Mouse (Mus musculus) spleen, adult 18-20 months (tissue): ENCODE results near the gene Mrgprf.

ENCODE experiments used
- DNase-seq, 2 experiments: peaks; one replicate each; pipeline ENCODE4 v3.0.0; 2022; ENCODE audit warnings: mixed read lengths in 2 of 2

The Mrgprf gene

DNA sequence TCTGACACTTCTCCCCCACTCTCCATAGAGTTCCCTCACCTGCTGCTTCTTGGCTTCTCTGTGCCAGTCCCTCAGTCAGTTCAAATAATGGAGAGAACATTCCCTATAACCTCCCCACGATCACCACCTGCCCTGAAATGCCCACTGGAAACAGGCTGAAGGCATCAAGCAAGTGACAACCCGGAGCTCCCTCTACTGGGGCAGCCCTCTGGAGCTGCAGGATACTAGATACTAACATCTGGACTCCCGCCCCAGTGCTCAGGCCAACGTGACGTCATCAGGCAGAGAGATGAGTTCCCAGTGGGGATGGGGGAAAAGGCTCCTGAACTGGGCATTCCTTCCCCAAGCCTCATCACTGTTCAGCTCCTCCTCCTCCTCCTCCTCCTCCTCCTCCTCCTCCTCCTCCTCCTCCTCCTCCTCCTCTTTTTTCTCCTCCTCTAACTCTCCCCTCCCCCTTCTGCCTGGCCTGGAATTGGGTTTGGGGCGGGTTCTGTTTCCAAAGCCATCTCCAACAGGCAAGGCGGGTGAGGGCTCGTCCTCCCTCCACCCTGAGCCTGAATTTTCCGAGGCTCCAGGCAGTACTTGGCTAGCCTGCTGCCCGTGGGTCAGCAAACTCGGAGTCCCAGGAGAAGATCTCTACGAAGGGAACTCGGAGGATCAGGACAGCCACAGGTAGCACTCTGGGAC, at the start of gene Mrgprf:
Mrgprf (plus strand) TSS at position 508 of the 687 bp plus-strand sequence.
- DNase-seq = no peak

DNA sequence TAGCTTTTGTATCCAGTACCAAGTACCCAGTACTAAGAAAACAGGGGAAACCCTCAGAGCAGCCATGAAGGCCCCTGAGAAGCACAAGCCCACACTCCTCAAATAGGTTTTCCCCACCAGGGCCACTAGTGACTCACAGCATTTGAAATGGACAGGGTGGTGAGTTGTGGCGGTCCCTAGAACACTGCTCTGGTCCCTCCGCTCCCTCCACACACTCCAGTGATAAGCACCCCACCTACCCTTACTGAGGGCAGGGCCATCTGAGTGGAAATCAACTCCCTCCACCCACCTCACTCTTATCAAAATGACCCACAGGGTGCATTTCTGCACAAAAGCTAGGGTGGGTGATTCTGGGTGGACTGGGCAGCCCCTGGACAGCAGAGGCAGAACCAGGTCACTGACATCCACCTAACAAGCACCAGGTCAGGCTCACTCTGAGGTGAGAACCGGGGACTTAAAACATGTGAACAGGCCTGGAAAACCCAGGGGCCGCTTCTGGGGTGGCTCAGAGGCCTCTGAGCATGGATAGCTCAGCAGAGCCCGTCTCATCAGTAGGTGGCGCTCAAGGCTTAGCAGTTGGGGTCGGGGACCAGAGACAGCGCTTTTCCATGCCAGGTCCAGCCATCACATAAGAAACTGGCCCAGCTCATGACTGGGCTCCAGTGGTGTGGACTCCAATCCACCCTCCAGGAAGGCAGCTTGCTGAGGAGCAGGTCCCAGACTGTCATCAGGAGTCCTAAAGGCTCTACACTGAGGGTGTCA, 47.7 kb upstream of the Mrgprf start:
- peak; percentile 27 to 67 for DNase-seq

DNA sequence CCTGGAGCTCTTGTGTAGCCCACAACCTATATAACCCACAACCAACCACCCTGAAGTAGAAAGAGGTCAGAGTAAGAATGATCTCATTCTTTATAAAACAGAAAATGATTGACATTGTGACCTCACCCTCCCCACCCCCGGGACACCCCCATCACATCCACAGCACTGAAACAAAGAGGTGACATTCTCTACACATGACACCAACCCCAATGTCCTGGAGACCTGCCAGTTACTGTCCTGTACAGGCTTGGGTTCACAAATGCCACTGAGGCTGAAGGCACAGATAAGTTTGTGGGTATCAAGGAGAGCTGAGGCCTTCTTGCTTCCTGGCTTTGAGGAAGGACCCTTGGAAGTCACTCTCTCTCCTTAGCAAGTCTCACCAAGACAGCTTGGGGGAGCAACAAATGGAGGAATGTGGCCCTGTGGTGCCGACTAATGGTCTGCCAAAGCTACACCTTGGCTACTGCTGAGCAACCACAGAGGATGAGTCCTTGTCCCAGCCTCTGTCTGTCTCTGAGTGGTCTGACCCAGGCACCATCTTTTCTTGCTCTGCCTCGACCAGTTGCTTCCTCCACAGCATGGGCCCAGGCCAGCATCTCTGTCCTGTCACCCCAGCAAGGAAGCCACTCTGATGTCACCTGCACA, 46.5 kb upstream of the Mrgprf start:
- no peak for DNase-seq

DNA sequence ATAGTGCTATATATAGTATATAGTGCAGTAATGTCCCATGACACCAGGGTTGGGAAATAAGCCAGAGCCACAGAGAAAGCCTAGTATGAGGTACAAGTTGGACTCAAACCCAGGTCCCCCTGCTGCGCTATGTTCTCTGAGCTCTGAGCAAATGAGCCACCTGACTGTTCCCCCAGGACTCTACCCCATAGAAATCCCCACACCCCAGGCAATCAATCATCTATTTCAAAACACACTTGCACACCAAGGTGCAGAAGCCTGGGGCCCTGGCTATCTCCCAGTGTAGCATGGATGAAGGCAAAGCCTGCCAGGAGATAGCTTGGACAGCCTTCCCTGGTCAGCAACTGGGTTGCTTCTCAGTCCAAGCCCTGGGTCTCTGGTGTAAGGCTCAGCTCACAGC, 44.5 kb upstream of the Mrgprf start:
- DNase-seq = no peak

DNA sequence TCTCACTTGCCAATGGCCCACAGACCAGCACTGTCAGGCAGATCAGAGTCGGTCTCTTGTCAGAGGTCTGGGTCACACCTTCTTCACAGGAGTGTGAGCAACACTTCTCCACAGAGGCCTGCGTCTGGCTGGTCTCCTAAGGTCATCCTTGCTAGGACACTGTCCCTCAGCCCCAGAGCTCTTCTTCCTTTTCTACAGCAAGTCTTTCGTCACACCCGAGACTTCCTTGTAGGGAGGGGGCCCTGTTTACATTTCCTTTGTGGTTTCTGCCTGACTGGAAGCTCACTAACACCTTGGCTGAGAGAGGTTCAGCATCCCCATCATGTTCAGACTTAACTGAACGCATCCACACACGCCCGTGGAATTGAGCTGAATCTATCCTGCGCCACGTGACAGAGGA, 36.4 kb upstream of the Mrgprf start:
- no peak for DNase-seq

DNA sequence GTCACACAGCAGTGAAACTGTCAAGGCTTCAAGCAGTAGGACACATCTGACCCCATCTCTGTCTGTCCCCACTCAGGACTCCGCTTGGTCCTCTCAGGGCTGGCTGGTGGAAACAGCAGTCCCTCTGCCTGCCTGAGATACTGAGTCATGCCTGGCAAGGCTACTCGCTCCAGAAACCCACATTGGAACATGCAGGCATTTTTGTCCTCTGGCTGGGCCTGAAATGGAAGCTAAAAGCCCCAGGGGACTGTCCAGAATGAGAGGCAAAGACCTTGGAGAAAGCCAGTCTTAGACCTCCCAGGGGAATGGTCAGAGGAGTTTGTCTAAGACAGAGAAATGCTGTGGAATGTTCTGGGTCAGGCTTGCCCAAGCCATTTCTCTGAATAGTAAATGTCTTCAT, 34.6 kb upstream of the Mrgprf start:
- DNase-seq = no peak

DNA sequence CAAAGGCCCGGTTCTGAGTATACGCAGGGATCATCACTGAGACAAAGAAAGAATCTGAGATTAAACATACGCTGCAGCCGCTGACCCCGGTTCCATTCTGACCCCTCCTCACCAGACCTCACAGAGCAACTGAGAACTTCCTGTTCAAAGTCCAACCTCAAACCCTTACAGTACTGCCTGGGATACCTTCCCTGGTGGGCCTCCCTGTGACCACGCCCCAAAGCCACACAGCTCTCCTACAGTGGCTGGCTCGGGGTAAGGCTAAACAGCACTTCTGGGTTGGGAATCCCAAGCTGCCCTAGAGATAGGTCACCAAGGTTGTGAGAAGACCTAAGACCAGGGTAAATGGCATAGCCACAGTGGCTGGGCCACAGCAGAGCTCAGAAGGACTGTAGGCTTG, 31.7 kb upstream of the Mrgprf start:
- no peak for DNase-seq

DNA sequence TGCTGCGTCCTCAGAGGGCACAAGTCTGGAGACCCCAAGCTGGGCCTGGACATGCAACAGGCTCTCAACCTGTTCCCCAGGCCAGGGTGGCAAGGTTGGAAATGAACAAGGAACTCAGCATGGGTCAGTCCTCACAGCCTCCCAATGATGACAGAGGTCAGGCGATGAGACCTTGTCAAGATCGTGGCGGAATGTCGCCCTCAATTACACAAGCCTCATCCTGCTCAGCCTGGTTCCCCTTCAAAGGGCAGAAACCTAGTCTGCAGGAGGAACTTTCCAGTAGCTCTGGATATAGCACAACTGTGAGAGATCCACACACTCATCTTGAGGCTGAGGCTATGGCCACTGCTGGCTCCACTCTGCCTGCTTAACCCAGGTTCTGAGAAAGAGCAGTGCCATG, 29.7 kb upstream of the Mrgprf start:
- no peak for DNase-seq

DNA sequence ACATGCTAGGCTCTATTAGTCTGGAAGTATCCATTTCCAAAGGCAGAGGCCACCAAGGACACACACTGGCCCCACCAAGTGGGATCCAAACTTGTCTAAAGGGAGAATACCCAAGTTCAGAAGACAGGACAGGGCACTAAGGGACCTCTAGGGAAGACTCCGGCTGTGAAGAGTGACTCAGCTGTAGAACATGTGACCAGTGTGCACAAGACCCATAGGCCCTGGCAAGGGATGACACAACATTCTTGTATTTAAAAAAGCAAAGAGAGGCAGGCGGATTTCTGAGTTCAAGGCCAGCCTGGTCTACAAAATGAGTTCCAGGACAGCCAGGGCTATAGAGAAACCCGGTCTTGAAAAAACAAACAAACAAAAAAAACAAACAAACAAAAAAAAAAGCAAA, 25.1 kb upstream of the Mrgprf start:
- DNase-seq = no peak

DNA sequence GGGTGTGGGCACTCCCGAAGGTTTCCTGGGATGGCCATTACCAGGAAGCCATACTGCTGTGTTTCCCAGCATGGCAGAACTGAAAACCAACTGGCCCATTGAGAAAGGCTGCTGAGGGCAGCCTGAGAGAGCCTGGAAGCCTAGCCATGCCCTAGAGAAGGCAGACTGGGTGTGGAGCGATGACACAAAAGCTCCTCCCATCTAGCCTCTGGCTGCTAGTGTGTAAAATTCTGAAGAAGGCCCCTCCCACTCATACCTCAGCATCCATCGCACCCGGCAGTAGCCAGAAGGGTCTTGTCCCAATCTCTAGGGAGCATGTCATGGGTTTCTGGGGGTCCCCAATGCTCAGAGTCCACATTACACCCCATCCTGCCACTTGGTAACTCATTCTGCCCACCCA, 19.2 kb upstream of the Mrgprf start:
- DNase-seq = no peak

DNA sequence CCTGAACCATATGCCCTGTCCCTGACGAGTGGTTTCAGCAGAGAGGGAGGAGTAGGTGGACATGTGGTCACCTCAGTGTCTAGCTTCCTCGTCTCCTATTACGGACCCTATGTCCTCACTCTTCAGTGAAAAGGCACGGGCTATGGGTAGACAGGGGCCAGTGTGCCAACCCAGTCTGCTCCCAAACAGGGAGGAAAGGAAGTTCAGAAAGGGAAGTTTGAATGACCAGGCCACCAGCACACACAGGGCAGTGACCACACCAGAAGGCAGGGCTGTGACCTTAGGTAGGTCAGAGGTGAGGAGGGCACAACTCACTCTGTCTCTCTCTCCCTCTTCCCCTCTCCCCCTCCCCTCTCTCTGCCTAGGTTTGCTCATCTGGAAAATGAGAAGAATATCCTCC, 17.6 kb upstream of the Mrgprf start:
- no peak for DNase-seq

DNA sequence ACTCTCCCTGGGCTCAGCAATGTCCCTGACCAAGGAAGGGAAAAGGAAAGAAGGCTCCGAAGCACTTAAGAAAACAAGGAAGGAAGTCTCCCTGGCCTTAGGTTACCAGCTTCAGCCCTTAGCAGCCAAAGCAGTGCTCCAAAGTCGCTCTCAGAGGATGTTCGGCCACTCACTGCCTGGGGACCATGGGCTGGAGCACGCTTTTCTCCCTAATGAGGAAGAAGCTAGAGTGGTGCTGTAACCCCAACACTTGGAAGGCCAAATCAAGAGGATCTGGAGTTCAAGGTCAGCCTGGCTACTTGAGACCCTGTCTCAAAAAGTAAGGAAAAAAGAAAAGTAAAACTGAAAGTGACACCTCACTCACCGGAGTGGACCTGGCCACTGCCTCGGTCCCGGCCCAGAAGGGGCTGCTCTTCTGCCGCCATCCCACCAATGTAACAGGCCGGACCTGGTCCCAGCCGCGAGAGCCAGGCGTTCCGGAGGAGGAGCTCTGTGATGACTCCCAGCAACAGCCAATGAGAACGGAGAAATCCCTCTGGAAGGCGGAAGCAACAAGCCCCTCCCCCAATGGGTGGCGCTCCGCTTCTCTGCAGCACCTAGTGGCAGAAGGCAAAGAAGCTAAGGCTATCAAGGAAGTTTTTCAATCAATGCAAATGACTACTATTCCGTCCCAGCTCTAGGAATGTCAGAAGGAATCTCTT, 17.0 kb upstream of the Mrgprf start, which contains the start of gene Tpcn2:
Tpcn2 (minus strand) TSS at position 525 of the 701 bp plus-strand sequence.
- DNase-seq = peak; percentile 81 to 88

DNA sequence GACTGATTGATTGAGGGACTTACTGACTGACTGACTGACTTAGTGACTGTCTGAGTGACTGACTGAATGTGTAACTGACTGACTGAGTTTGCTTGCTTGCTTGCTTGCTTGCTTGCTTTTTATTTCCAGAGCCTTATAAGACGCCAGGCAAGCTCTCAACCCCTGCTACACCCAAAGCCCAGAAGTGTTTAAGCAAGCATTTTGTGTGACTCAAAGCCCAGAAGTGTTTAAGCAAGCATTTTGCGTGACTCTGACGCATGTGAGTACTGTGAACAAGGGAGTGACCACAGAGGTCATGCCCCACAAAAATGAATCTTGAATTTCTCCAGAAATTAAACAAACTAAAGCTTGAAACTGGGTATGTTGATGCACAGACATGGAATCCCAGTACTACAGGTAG, 16.3 kb upstream of the Mrgprf start:
- no peak for DNase-seq

DNA sequence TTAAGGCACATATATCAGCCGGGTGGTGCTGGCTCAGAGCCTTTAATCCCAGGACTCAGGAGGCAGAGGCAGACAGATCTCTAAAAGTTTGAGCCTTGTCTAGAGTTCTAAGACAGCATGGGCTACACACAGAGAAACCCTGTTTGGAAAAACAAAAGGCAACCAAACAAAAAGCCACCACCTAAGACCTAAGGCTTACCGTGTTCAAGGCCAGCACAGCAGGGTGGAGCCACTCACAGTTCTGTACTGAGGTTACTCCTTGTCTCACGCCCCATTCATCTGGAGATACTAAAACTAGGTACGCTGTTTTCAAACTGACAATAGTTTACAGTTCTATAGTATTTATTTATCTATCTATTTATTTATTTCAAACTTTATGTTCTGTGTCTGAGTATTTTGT, 15.2 kb upstream of the Mrgprf start:
- DNase-seq = no peak

DNA sequence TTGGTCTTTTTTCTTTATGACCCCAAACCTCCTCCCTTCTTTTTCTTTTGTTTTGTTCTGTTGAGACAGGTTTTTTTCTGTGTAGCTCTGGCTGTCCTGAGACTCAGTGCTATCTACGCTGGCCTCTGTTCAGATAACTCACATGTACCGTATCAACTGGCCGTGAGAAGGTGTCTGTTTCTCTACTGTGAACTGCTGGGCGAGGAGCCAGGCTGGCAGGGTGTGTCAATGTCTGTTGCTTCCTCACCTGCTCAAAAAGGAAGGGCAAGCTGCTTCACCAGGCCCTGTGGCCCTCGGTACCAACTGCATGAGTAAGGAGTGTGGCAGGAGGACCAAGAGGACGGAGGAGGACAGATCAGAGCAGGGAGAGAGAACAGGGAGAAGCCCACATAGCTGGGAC, 13.2 kb upstream of the Mrgprf start:
- DNase-seq = no peak

DNA sequence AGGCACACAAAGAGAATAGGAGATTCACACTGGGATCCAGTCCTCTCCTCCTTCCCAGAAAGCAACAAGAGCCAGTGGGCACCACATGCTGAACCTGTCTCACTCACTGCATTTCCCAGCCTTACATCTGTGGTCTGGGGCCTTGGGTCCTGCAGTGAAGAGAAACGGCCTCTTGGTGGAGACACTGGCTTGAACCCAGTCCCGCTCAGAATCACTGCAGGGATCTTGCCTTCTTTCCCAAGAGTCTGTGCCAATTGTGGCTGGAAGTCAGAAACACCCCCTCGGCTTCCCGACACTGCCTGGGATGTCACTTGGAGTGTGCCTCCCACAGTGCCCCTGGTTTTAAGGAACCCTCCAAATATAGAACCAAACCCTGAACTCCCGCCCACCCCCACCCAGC, 11.3 kb upstream of the Mrgprf start:
- DNase-seq = no peak

DNA sequence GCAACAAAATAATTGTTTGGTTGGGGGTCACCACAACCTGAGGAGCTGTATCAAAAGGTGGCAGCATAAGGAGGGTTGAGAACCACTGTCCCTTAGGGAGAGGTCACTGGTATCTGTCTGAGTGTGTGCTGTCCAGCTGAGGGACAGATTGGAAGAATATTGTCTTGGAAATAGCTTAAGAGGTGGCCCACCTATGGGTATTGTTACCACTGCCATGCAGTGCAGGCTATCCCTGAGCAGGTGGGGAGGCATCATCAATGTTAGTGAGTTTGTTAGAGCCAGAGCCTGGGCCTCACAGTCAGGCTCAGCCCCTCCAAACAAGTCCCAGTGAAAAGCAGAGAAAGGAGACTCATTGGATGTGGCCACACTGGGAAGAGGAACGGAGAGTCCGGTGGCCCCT, 8.8 kb upstream of the Mrgprf start:
- no peak for DNase-seq

DNA sequence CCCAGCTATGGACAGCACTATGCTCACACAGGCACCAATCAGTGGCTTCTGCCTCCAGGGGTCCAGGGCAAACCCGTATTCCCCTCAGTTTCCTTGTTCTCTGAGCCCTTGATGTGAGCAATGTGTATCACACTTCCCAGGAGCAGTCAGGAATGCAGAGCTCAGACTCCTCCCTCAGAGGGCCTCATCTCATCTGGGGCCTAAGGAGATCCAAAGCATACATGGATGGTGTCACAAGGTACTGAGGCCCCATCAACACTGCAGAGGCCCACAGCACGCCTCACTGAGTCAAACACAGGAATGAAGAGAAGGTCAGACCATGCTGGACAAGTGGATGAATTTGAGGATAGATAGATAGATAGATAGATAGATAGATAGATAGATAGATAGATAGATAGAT, 7.9 kb upstream of the Mrgprf start:
- DNase-seq = no peak

DNA sequence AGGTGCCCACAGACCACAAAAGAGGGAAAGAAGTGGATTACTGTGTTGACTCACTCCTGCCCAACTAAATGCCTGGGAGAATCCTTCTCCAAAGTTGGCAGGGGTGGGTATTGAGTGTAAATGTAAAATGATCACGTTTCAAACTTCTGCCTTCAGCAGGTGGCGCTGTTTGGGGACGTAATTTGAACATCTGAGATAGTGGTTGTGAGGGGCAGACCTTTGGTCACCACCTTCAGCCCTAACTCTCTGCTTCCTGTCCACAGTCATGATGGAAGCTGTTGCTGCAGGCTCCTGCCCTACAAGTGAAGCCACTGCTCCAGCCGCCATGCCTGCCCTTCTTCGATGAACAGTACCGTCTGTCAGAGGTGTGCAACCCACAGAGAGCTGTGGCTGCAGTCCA, 6.8 kb upstream of the Mrgprf start:
- peak in 1 of 2 experiments; percentile 27 for DNase-seq

DNA sequence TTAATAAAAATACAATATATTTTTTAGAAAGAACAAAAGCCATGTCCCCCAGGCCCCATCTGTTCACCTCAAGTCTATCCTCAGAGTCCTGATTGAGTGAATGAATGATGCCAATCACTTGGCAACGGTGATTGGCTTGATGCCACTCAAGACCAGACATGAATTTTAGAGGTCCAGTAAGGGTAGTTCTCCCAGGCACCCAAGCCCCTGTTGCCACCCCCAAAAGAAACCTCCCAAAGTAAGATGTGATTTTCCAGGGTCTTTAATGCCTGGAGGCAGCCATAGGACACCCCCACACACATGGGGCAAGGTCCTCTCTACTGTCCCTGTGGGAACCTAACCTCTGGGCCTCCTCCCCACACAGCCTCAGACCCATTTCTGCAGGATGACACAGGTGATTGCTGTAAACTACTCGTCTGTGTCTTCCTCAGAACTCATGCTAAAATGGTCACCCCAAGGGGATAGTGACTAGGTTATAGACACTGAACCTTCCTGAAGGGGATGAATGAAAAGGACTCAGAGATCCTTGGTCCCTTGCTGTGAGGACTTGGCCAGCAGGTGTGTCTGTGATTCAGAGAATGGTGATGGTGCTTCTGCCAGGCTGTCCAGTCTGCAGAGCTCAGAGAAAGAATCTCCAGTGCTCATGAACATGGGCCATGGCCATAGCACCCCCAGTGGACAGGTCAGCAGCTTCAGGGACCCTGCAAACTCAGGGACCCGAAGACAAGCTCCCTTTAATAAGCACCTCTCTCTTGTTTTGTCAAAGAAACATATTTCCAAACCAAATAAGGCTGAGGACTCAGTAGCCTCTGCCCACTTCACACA, 1.8 kb upstream of the Mrgprf start:
- DNase-seq = no peak

DNA sequence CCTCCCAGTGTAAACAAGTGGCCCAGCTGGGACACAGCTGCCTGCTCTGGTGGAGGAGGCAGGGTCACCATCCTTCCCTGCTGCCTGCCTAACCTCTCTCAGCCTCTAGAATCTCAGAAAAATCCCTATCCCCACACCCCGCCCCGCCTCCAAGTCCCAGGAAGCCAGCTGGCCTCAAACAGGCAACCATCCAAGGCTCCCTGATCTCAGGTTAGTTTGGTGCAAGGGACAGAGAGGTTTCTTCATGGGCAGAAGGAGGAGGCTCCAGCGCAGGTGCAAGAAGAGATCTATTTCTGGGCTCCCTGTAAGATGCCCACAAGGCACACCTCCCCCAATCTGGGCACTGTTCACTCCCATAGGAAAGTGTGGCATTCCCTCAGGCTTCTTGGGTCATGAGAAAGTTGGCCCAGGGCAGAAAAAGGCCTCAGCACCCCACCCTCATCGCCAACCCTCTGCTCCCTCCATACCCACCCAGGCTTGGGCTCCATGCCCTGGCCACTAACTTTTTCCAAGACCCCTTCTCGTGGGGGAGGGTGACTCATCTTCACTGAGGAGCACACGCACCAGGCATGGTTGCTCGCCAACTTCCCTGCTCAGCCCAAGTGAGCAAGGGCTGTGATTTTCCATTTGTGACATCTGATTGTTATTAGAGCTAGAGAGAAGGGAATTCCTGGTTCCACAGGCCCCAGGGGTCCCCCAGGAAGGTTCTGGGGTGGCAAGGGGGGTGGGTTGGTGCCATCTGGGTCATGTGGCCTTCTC, 887 bp upstream of the Mrgprf start:
- DNase-seq = no peak

DNA sequence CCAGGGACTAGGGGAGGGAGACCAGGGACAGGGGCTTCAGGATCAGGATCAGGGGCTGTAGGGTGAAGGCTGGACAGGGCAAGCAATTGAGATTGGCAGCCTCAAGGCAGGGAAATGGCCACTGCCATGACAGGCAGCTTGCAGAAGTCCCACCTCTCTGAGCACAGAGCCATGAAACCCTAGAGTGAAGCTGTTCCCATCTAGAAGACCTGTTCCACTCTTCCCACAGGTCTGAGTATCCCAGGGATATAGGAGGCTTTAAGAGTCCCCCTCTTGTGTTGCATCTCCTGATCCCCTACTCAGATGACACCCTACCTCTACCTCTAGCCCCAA, 346 bp downstream of the Mrgprf start:
- DNase-seq = no peak
